Mouse (Mus musculus) liver, postnatal 0 days (tissue): ENCODE measurements around the gene Olfr259.

ENCODE experiments used
- CTCF ChIP-seq: sonication (generic); IDR thresholded peaks from 2 replicates; pipeline ENCODE4 v1.5.1; 2016; ENCODE audit warnings: antibody characterized with exemption, low read depth
- EP300 ChIP-seq: IDR thresholded peaks from 2 replicates; pipeline ENCODE4 v1.6.1; 2016; ENCODE audit warnings: antibody characterized with exemption, low read depth, mild to moderate bottlenecking

GRCm38 (mm10) chr2:87095908-87096307 is 18.5 kb downstream of the Olfr259 start, which contains the start of gene Olfr1109:
- no peak for TF ChIP-seq CTCF
- no peak for TF ChIP-seq EP300
